Mouse (Mus musculus) thymus, adult 2 months (tissue): ENCODE results near the gene Gsg1.

Experiments
- CTCF ChIP-seq: fragments of 200-500 bp; IDR thresholded peaks from 2 replicates; pipeline ENCODE4 v1.5.1; 2012; ENCODE audit warnings: mild to moderate bottlenecking, control low read depth, low read length, moderate library complexity, borderline replicate concordance; ENCODE audit not compliant: control insufficient read depth, poor library complexity, insufficient read depth; ENCODE audit errors: extremely low read depth
- POLR2A ChIP-seq: fragments of 200-500 bp; IDR thresholded peaks from 2 replicates; pipeline ENCODE4 v1.6.1; 2012; ENCODE audit warnings: mild to moderate bottlenecking, low read length, control low read depth, moderate library complexity; ENCODE audit not compliant: control insufficient read depth, poor library complexity, insufficient read depth; ENCODE audit errors: extremely low read depth

DNA sequence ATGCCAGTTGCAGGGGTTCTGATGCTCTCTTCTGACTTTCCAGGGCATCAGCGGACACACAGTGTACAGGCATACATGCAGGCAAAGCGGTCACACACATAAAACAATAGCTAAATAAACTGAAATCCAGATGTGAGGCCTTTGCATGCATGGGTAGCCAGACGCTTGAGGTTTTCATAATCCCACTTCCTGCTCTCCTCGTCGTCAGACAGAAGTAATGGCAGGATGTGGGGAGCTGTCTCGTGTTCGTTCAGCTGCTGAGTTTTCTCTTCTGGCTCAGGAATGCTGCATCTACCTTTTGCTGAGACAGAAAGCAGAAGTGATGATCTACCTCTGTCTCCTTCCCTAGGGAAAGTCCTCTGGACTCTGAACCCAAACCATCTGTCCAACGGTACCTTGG is 35.8 kb downstream of the Gsg1 start:
- TF ChIP-seq POLR2A (no peak), CTCF (no peak)
